Mouse (Mus musculus): ENCODE measurements at regions not wholly inside any gene's neighbourhood (a gene's known extent, or its start where the extent isn't known, plus 50 kb on each side); places are given as distances from the start of the nearest gene placed in this dataset.

DNA sequence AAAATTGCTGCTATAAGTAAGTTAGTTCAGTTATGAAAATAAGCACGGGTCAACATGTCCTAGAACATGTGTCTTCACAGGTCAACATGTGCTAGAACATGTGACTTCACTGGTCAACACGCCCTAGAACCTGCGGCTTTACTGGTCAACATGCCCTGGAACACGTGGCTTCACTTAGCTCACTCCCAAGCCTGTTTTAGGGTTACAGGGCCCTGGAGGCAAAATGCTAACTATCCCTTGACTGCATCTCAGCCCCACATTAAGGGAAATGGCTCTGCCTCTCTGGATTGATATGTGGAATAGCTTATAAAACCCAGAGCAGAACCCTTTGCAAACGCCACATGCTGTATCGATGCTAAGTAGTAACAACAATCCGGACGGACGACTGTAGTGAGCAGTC lies 67.8 kb downstream of the Nkx6-1 start:
- no peak for DNase-seq (ENCODE audit: low spot score in 2 of 2)
- no peak for TF ChIP-seq CTCF (conservative IDR thresholded peaks at IDR 0.05)
- no peak overlapping the region for H3K27ac ChIP-seq
- no peak overlapping the region for H3K4me3 ChIP-seq

DNA sequence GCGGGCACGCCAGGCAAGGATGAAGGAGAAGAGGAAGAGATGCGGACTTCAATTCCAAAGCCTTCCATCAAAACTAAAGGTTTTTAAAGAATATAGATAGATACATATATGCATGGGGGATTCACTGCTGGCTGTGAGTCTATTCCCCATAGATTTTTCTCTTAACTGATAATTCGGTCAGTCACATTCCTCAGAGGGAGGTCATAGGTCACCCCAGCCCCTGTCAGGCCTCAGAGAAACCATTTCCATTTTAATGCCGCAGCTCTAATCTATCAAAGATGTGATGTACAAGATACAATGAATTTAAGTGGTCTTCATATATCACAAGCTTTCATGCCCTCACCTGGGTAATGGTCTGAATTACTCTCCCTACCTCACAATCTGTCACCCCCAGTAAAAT lies 73.6 kb downstream of the Nkx6-1 start:
- no peak overlapping the region for H3K27ac ChIP-seq
- DNase-seq (ENCODE audit: low spot score in 2 of 2), result no peak

DNA sequence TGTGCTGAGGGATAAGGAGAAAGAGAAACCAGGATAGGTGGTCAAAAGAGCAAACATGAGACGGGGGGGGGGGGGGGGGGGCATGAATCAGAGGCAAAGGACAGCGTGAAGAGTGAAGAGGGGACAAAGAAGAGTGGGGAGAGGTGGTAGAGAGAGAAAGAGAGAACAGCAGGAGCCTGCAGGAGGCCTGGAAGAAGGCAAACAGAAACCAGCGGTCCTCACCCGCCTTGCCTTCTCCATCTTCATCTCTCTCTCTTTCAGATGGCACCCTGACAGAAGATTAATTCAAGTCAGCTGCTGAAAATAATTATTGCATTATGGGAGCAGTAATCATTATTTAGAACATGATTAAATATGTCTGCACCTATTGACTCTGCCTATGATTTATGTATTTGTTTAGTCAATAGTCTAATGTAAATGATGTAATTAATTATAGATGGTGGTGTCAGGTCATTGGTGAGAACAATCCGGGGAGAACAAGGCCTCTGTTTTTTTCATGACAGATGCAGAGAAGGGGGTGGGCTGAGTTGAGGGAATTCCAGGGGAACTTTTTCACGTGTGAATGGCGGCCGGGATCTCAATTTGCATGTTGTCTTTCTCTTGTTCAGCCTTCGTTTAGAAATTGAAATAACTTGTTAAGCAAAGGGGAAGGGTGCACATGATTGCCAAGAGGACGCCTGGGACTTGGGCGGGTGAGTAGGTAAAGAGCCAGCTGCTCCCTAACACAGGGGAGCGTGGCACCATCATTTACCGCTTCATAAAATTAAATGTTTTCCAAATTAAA lies 74.3 kb downstream of the Nkx6-1 start:
- DNase-seq (ENCODE audit: low spot score in 2 of 2), result no peak
- no peak overlapping the region for H3K4me3 ChIP-seq
- no peak for TF ChIP-seq CTCF (conservative IDR thresholded peaks at IDR 0.05)
- H3K27ac ChIP-seq, result no peak overlapping the region

More for the DNA sequence above, 73.6 kb downstream of the Nkx6-1 start:
- TF ChIP-seq CTCF (conservative IDR thresholded peaks at IDR 0.05), result no peak
- no peak overlapping the region for H3K4me3 ChIP-seq

DNA sequence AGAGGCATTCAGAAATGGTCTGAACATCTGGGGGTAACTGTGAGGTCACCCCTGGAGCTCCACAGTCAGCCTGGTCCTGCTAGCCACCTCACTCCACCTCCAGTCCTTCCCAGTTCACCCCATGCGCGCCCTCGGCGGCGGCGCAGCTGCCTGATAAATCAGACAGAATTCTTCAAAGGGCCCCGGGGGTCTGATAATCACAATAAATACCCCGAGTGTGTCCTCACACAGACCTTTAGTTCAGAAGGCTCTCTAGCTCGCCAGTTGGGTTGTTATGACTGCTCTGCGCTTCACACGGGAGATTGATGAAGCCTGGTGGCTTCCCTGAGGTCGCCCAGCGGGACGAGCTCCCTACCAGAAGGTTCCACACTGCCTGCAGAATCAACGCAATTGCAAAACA lies 91.8 kb downstream of the Nkx6-1 start:
- TF ChIP-seq CTCF (conservative IDR thresholded peaks at IDR 0.05), result no peak
- DNase-seq (ENCODE audit: low spot score in 2 of 2), result no peak
- no peak overlapping the region for H3K27ac ChIP-seq

DNA sequence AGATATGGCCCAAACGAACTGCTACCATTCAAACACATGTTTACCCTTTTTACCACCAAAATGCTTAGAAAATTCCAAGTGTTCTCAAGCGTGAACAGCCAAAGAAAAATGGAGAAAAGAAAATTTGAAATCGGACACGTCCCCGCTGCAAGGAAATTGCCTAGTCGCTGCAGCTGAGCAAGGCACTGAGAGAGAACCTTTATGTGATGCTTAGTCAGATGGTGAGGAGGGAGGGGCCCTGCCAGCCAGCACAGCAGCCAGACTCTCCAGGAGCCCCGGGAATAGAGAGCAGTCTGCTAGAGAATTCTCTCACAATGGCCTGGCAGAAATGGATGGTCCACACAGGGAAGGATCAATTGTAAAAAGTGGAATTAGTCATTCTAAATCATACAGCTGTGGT lies 99.0 kb downstream of the Nkx6-1 start:
- DNase-seq (ENCODE audit: low spot score in 2 of 2), result no peak
- TF ChIP-seq CTCF (conservative IDR thresholded peaks at IDR 0.05), result no peak
- Histone ChIP-seq H3K4me3 (no peak overlapping the region), H3K27ac (no peak overlapping the region)

More for the DNA sequence above, 91.8 kb downstream of the Nkx6-1 start:
- H3K4me3 ChIP-seq, result no peak overlapping the region

DNA sequence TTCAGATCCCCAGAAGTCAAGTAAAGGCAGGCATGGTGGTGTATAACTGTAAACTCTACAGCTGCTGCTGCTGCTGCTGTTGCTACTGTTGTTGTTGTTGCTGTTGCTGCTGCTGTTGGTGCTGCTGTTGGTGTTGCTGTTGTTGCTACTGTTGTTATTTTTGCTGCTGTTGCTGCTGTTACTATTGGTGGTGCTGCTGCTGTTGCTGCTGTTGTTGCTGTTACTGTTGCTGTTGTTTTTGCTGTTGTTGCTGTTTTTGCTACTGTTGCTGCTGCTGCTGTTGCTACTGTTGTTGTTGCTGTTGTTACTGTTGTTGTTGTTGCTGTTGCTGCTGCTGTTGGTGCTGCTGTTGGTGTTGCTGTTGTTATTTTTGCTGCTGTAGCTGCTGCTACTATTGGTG lies 104.4 kb downstream of the Nkx6-1 start:
- Histone ChIP-seq H3K27ac (no peak overlapping the region), H3K4me3 (no peak overlapping the region)
- no peak for TF ChIP-seq CTCF (conservative IDR thresholded peaks at IDR 0.05)
- no peak for DNase-seq (ENCODE audit: low spot score in 2 of 2)

DNA sequence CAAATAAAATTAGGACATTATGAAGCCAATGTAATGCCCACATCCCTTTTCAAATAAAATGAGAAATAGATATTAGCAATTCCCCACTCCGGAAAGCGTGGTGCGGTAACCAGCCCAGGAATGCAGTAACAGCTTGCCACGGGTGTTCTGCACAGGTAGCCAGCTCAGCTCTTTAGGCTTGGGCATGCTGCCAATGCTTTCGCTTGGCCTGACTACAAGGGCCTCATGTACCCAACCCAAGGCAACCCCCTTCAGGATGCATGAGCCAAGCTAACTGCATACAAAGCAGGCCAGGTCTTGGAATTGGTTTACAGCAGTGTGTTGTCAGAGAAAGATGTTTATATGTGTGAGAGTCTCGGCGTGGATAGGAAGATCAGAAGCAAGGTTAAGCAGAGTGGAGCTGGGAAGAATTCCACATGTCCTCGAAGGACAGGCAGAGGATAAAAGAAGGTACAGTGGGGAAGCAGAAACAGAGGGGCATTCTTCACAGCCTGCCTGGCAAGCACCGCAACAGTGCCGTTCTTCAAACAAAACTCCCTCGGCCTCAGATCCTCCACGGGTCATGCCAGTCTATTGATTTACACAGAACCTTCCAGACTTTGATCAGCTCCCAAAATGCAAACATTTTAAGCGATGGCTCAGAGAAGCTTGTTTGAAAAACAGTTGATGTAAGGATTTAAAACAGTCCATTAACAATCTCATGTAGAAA lies 106.4 kb downstream of the Nkx6-1 start:
- no peak for DNase-seq (ENCODE audit: low spot score in 2 of 2)
- TF ChIP-seq CTCF (conservative IDR thresholded peaks at IDR 0.05), result no peak
- Histone ChIP-seq H3K4me3 (no peak overlapping the region), H3K27ac (no peak overlapping the region)

DNA sequence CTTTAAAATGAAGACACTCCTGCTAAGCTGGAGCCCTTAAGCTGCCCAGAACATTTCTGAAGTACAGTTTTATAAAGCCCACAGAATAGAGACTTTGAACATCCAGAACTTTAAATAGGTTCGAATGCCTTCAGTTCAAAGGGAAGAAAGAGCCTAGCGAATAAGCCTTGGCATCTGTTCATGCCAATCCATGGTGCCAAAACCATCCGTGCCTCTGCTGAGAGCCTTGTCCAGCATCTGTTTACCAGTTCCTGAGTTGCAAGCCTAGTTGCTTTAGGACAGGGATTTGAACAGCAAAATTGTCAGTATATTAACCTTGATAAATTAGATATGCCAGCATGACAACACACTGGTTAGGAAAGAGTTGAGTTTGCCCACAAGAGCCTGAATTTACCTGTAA lies 107.6 kb downstream of the Nkx6-1 start:
- DNase-seq (ENCODE audit: low spot score in 2 of 2), result no peak
- H3K27ac ChIP-seq, result no peak overlapping the region
- H3K4me3 ChIP-seq, result no peak overlapping the region
- no peak for TF ChIP-seq CTCF (conservative IDR thresholded peaks at IDR 0.05)

DNA sequence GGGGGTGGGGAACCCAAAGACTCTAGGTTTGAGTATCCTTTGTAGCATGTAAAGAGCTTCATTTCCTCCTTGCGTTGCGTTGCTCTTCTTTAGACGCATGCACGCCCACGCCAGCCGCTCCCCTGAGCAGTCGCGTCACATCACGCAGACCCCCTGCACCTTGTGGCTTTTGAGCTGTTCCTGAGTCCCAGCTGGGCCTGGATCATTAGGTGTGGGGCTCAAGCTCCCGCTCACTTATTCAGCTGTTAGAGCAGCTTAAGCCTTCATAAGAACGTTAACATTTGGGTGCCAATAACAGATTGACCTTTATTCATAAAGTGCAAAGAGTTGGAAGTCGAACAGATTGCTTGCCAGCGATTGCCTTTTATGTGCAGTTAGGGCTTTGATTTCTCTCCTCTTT lies 121.5 kb downstream of the Nkx6-1 start:
- no peak for TF ChIP-seq CTCF (conservative IDR thresholded peaks at IDR 0.05)

DNA sequence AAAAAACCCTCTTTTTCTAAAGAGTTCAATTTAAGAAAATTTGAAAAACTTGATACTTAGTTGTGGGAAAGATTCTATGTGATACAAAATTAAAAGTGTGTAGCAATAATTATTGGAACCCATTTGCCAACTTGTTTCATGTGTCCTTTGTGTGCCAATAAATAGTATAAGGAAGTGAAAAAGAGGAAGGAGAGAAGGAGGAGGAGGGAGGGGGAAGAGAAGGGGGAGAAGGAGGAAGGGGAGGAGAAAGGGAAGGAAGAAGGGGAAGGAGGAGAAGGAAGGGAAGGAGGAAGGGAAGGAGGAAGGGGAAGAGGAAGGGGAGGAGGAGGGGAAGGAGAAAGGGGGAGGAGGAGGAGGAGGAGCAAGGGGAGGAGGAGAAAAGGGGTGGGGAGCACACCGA lies 125.0 kb downstream of the Nkx6-1 start:
- DNase-seq (ENCODE audit: low spot score in 2 of 2), result no peak
- no peak for TF ChIP-seq CTCF (conservative IDR thresholded peaks at IDR 0.05)
- H3K4me3 ChIP-seq, result no peak overlapping the region

More for the DNA sequence above, 121.5 kb downstream of the Nkx6-1 start:
- no peak overlapping the region for H3K4me3 ChIP-seq
- no peak overlapping the region for H3K27ac ChIP-seq
- DNase-seq (ENCODE audit: low spot score in 2 of 2), result no peak

DNA sequence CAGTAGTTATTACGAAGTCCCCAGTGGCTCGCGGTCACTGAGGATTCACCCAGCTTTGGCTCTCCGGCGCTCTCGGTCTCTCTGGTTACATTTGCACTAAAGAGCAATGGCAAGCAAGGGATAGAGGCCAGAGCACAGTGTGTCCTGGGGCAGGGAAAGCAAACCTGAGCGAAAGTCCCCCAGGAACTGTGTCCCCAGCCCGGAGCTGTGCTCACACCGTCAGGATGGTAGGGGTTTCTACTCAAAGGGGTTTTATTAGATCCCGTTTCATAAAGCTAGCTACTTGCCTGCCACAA lies 125.6 kb downstream of the Nkx6-1 start:
- no peak overlapping the region for H3K27ac ChIP-seq
- no peak for DNase-seq (ENCODE audit: low spot score in 2 of 2)
- no peak for TF ChIP-seq CTCF (conservative IDR thresholded peaks at IDR 0.05)
- no peak overlapping the region for H3K4me3 ChIP-seq

More for the DNA sequence above, 125.0 kb downstream of the Nkx6-1 start:
- H3K27ac ChIP-seq, result no peak overlapping the region

DNA sequence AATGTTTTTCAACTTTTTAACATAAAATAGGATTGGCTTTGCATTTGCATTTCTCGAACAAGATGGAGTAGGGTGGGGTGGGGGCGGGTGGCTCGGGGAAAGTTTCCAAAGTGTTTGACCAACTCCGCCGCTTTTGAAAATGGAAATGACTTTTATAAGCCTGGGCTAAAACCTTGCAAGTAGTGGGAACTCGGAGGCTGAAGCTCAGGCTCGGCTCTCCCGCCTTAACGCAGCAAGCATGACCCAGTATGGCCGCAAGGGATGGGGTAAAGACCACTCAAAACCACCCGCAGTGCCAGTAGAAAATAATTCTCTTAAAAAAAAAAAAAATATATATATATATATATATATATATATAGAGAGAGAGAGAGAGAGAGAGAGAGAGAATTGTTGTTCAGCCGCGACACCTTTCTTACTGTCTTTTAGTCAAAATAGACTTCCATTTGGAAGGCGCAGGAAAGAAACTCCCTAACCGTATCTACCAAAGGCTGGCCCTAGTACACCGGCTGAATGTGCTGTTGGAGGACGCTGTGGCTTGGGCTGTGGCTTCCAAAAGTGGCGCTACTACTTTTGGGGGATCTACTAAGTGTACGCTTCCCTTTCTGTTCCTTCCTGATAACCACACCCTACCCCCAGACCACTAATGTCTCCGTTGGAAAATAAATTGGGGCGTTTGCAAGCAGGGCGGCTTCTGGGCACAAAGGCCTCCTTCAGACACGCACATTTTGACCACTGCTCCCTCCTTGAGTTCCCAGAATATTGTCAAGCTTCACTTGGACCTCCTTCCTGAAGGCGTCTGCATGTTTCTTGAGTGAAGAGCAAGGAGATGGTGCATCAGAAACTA lies 126.2 kb downstream of the Nkx6-1 start:
- Histone ChIP-seq H3K27ac (no peak overlapping the region), H3K4me3 (no peak overlapping the region)
- no peak for TF ChIP-seq CTCF (conservative IDR thresholded peaks at IDR 0.05)
- DNase-seq (ENCODE audit: low spot score in 2 of 2), result no peak

All from layer of hippocampus, adult 2 months (tissue).